Mouse (Mus musculus) erythroid progenitor cell, adult 5-6 weeks (primary cell): ENCODE results near the gene Tub. TPM values are rescaled to one million over a fixed set of nuclear protein-coding genes. Genes with fewer than 3 reads are reported as not detected.

ENCODE experiments used
- total RNA-seq, 2 experiments: library from RNA; stranded (forward) in 1 of 2; stranded (reverse) in 1 of 2; fragments of 150-400 nt in 1 of 2; fragments of 186-747, 209-891 nt in 1 of 2; gene quantifications; 2 replicates each; pipeline versions ENCODE4 v1.2.3 to v1.2.4; 2015 to 2017; ENCODE audit warnings: low replicate concordance in 2 of 2

The Tub gene
- total RNA-seq, 2 experiments from 2014 or later: not detected

Other genes starting within 250 kb of the Tub start
- gene Olfr512, start 237.0 kb upstream of the Tub start, total RNA-seq (2015; ENCODE audit: low replicate concordance): not detected in 2 replicates
- not detected in 2 replicates for gene Olfr512, start 237.0 kb upstream of the Tub start, total RNA-seq (2017; ENCODE audit: low replicate concordance)
- not detected in 2 replicates for gene Olfr513, start 199.4 kb upstream of the Tub start, total RNA-seq (2015; ENCODE audit: low replicate concordance)
- not detected in 2 replicates for gene Olfr513, start 199.4 kb upstream of the Tub start, total RNA-seq (2017; ENCODE audit: low replicate concordance)
- gene Olfr514, start 124.3 kb upstream of the Tub start, total RNA-seq (2015; ENCODE audit: low replicate concordance): not detected in 2 replicates
- not detected in 2 replicates for gene Olfr514, start 124.3 kb upstream of the Tub start, total RNA-seq (2017; ENCODE audit: low replicate concordance)
- not detected in 2 replicates for gene Olfr516, start 99.8 kb upstream of the Tub start, total RNA-seq (2015; ENCODE audit: low replicate concordance)
- gene Olfr516, start 99.8 kb upstream of the Tub start, total RNA-seq (2017; ENCODE audit: low replicate concordance): not detected in 2 replicates
- not detected in 2 replicates for gene Olfr517, start 78.0 kb upstream of the Tub start, total RNA-seq (2015; ENCODE audit: low replicate concordance)
- gene Olfr517, start 78.0 kb upstream of the Tub start, total RNA-seq (2017; ENCODE audit: low replicate concordance): not detected in 2 replicates
- not detected in 2 replicates for gene Olfr518, start 65.3 kb upstream of the Tub start, total RNA-seq (2015; ENCODE audit: low replicate concordance)
- not detected in 2 replicates for gene Olfr518, start 65.3 kb upstream of the Tub start, total RNA-seq (2017; ENCODE audit: low replicate concordance)
- gene Olfr519, start 55.9 kb upstream of the Tub start, total RNA-seq (2015; ENCODE audit: low replicate concordance): not detected in 2 replicates
- not detected in 2 replicates for gene Olfr519, start 55.9 kb upstream of the Tub start, total RNA-seq (2017; ENCODE audit: low replicate concordance)
- 0.36 TPM in 1 of 2 replicates, not detected in the other for gene Nlrp10, start 20.2 kb upstream of the Tub start, total RNA-seq (2015; ENCODE audit: low replicate concordance)
- not detected in 2 replicates for gene Nlrp10, start 20.2 kb upstream of the Tub start, total RNA-seq (2017; ENCODE audit: low replicate concordance)
- gene Eif3f, start 15.9 kb upstream of the Tub start, total RNA-seq (2015; ENCODE audit: low replicate concordance): 51.1 and 68.1 TPM in 2 replicates
- gene Eif3f, start 15.9 kb upstream of the Tub start, total RNA-seq (2017; ENCODE audit: low replicate concordance): 25.4 and 26.3 TPM in 2 replicates
- not detected in 2 replicates for gene Ric3, start 133.0 kb downstream of the Tub start, total RNA-seq (2015; ENCODE audit: low replicate concordance)
- 0.61 TPM in 1 of 2 replicates, not detected in the other for gene Ric3, start 133.0 kb downstream of the Tub start, total RNA-seq (2017; ENCODE audit: low replicate concordance)
- not detected in 2 replicates for gene Lmo1, start 224.9 kb downstream of the Tub start, total RNA-seq (2015; ENCODE audit: low replicate concordance)
- not detected in 2 replicates for gene Lmo1, start 224.9 kb downstream of the Tub start, total RNA-seq (2017; ENCODE audit: low replicate concordance)